Mouse (Mus musculus) liver, postnatal 0 days (tissue): ENCODE results near the gene Ikbkg.

Experiments
- CTCF ChIP-seq: sonication (generic); IDR thresholded peaks from 2 replicates; pipeline ENCODE4 v1.5.1; 2016; ENCODE audit warnings: antibody characterized with exemption, low read depth
- EP300 ChIP-seq: IDR thresholded peaks from 2 replicates; pipeline ENCODE4 v1.6.1; 2016; ENCODE audit warnings: antibody characterized with exemption, low read depth, mild to moderate bottlenecking

- TF ChIP-seq CTCF (no peak), EP300 (no peak)
Observed at GRCm38 (mm10) chrX:74352645-74353466, 40.2 kb upstream of the Ikbkg start.
